Mouse (Mus musculus) gastrocnemius, adult 8-10 months (tissue): Measurements from ENCODE around the gene Tmcc2. TPM values are rescaled to one million over a fixed set of nuclear protein-coding genes. Genes with fewer than 3 reads are reported as not detected.

Experiments
- DNase-seq, 2 experiments: peaks; one replicate each; pipeline ENCODE4 v3.0.0; 2022; ENCODE audit warnings: low spot score in 2 of 2
- total RNA-seq, 4 experiments: library from RNA; stranded (reverse); gene quantifications; 2 replicates each; pipeline ENCODE4 v1.2.4; 2022

Tmcc2 gene
- total RNA-seq, 4 experiments from 2014 or later: 38.8 to 60.0 (median 49.4) TPM

DNA sequence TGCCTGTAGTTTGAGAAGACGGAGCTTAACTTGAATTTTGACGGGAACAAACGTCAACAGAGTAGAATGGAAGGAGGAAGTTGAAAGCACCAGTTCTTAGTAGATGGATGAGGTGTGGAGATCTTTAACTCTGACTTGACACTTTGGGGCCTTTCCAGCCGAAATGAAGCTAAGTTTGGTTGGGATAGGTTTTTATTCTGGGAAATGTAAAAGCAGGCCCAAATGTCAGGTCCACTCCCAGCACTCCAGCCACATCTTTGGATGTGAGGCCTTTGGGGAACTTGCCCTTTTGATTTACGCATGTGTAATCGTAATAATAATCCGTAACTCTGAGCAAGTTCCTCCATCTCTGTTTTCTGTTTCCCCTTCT lies 74.5 kb downstream of the Tmcc2 start:
- no peak for DNase-seq

DNA sequence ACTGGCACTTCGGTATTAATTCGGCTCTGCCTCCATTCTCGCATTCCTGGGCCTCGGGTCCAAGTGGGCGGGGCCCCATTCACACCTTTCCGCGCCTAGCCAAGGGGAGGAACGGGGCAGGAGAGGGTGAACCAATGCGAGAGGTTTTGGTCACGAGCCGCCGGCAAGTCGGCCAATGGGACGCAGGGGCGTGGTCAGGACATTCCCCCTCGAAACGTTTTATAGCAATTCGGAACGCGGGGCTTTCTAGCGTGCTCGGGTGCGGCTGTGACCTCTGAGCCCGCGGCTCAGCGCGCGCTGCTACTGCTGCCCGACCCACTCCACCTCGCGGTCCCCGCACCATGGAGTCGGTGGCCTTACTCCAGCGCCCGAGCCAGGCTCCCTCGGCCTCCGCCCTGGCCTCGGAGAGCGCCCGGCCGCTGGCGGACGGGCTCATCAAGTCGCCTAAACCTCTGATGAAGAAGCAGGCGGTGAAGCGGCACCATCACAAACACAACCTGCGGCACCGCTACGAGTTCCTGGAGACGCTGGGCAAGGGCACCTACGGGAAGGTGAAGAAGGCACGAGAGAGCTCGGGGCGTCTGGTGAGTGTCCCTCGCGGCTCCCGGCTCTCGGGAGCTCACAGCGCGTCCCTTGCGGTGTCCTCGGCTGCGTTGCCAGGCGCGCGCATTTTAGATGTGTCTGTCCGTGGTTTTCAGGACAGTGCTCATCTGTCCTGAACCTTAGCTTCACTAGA lies 75.0 kb downstream of the Tmcc2 start, which contains the start of gene Nuak2:
Gene Nuak2, plus strand, starts transcription at position 238 of the 736 bp plus-strand sequence.
- DNase-seq: peak; percentile 67 to 71

DNA sequence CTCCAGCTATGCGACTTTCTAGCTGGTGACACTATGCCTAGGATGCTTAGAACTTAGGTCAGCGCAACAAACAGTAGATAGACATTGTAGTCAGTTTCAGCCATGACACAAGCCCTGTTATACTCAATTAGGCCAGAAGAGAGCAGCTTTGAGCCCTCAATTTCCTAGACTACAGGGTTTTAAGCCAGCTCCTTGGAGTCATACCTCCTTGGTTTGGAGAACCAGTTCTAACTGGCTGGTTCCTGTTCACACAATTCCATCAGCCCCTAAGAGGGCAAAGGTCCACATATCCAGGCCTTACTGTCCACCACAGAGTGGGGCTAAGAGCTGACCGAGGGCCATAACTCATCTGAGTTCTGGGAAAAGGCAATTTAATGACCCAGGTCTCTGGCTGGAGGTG lies 78.4 kb downstream of the Tmcc2 start:
- DNase-seq: no peak

DNA sequence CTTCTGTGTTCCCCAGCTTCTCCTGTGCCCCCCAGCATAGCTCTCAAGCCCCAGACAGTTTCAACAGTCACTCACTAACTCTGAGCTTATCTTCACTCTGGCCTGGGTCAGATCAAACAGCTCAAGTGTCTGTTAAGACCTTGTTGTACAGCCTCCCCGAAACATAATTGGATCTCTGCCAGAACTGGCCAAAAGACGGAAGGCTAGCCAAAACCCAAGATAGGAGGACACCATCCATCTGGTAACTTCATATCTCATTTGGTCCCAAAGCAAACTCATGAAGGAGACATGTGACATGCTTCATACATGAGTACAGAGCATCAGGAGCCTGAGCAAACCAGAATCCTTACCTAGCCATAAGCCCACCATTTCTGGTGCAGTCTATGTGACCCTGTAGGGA lies 79.0 kb downstream of the Tmcc2 start:
- no peak for DNase-seq

DNA sequence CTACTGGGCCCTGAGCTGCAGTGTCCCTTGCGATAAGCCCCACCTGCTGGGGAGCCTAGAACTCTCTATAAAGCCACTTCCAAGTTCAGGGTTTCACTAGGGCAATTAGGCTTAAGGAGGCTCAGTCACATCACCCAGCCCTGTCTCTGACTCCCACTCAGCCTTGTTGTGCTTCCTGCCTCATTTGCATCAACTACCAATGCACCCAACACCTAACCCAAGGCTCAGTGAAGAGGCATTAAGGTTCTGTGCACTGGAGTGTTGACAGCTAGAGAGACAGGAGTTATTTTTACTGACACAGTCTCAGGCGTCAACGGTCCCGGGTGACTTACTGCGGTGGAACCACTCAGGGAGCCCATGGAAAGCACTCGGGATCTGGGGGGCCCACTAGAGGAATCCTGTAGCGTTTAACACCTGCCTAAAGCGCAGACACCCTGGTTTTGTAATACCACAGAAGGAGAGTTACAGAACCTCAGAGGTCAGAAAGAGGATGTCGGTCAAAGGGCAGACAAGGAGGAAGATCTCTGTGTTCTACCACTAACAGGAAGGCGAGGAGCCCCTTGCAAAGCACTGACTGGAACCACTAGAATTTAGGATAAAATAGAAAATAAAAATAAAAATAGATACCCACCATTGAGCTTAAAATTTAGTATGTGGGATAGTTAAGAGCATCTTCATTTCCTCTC lies 79.8 kb downstream of the Tmcc2 start:
- DNase-seq: no peak

DNA sequence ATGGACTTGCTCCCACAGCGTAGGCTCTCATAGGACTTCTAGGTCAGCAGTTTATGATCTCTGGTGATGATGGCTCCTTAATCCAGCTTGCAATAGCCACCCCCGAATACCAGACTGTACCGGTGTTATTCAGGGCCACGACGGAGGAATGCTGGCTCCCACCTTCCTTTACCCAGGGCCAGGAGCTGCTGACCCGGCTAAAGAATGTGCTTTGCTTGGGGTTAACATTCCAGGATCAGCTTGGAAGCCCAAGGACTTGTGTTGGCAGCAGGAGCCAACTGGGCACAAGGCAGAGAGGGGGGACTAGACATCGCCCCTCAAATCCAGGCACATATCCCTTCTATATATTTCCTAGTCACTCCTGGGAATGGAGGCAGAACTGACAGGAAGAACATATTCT lies 80.3 kb downstream of the Tmcc2 start:
- DNase-seq: no peak

DNA sequence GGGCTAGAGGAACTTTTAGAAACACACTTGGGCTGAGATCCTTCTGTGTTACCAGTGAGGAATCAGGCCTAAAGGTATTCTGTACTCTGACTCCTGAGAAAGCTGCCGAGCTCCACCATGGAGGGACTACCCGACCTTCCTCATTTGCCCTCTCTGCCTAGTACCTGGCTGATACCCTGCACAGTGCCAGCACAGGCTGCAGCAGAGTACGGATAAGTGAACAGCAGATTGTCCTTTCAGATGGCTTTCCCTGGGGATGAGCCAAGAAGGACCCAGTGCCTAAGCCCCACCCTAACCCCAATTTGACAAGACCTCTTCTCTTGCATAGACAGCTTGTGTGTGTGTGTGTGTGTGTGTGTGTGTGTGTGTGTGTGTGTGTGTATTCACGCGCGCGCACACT lies 82.4 kb downstream of the Tmcc2 start:
- no peak for DNase-seq

DNA sequence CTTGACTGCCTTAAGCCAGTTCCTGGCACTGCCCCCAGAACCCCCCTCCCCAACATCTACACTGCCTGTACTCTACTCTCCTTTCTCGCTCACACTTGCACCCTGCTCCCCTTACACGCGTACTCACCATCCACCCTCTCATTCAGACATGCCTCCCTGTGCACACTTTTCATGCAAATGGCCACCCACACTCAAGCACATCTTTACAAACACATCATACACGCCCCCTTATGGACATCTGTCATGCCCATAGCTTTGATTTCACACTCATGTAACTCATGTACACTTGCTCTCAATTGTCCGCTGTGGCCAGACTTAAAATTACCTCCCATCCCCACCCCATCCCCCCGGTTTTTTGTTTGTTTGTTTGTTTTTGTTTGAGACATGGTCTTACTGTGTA lies 83.1 kb downstream of the Tmcc2 start:
- DNase-seq: no peak

DNA sequence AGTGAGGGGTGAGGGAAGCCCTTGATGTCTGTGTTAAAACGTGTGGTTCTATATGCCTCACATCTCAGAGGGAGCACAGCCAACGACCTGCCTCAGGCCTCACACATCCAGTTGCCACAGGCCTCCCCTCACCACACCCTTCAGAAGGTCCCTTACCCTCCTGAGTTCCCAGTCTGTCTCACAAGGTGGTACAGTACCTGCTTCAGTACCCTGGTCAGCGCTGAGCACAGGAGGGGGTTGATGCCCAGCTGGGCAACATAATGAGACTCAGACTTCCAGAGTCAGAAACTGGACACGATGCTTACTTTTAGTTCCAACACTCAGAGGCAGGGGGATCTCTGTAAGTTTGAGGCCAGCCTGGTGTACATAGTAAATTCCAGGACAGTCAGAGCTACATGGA lies 84.3 kb downstream of the Tmcc2 start:
- no peak for DNase-seq

Other genes with a start within 250 kb of the Tmcc2 start
- under 1 TPM in 1 of 4 experiments, not detected in 3; 0.19 TPM for gene Lemd1, start 199.8 kb downstream of the Tmcc2 start, total RNA-seq
- not detected for gene AC124108.1, start 199.8 kb downstream of the Tmcc2 start, total RNA-seq
- not detected for gene Gm10188, start 161.5 kb downstream of the Tmcc2 start, total RNA-seq
- under 1 TPM; 0.07 to 0.32 (median 0.17) TPM for gene Klhdc8a, start 92.7 kb downstream of the Tmcc2 start, total RNA-seq
- gene Nuak2, start 75.2 kb downstream of the Tmcc2 start, total RNA-seq: under 1 TPM; 0.45 to 0.94 (median 0.52) TPM
- 10 to 100 TPM in 1 of 4 experiments, 1 to 10 TPM in 3; 7.7 to 11.2 (median 8.5) TPM for gene Dstyk, start 26.3 kb upstream of the Tmcc2 start, total RNA-seq
- 10 to 100 TPM; 17.6 to 21.6 (median 19.1) TPM for gene Rbbp5, start 86.1 kb upstream of the Tmcc2 start, total RNA-seq
- 1 to 10 TPM; 1.2 to 1.9 (median 1.3) TPM for gene Tmem81, start 114.9 kb upstream of the Tmcc2 start, total RNA-seq
- gene Cntn2, start 152.0 kb upstream of the Tmcc2 start, total RNA-seq: not detected